In the genomic region with DNA sequence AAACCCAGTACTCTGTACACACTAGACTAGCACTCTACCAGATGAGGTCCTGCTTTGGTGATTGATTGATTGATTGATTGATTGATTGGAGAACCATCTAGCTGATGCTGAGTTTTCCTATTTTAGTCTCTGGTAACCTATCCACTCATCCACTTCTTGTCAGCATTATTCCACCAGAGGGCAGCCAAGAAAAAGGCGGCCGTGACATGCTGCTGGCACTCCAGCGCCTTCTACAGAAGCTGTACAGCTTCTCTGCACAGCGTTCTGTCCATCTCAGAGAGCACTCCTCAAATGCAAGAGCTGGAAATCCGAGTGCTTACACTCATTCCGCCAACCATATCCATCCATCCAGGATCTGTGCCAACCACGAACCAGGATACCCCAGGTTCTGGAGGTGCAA, we compare ENCODE assay signal across 8 mouse cellular contexts. TPM values are rescaled to one million over a fixed set of nuclear protein-coding genes. Genes with fewer than 3 reads are reported as not detected.
A peak's percentile ranks its signal among the peaks of the same experiment; 100 is the strongest.
DNase-seq lines count a peak whose midpoint lies in the region; TF ChIP-seq lines count a peak whose summit lies in the region.

No protein-coding gene starts in this region.

- peak; percentile 63 to 75 for DNase-seq in heart, adult 18-20 months
- DNase-seq in heart, embryonic 10.5 days (ENCODE audit: low spot score), result no peak
- peak; percentile 58 for DNase-seq in embryo, embryonic 10 days (ENCODE audit: low spot score)
- peak; percentile 58 to 60 for DNase-seq in heart, adult 2 months
- peak; percentile 72 for DNase-seq in kidney, adult 9 months
- peak; percentile 40 for DNase-seq in limb, embryonic 10.5 days (ENCODE audit: low spot score)
- peak; percentile 35 for DNase-seq in neural tube, embryonic 10.5 days (ENCODE audit: extremely low spot score, low spot score)
- peak; percentile 46 for DNase-seq in thymus, adult 2 months

- H3K36me3 ChIP-seq in heart, embryonic 10.5 days, result peaks cover 14% of the 10 kb centered on the region; the same call in 1 of the 2 replicates
- H3K36me3 ChIP-seq in heart, adult 2 months (ENCODE audit: control insufficient read depth, insufficient read depth, low read length), result no peaks in the 10 kb centered on the region
- 0 out of 2 replicates have a peak, but pooled peaks cover 6% of the 10 kb centered on the region for H3K36me3 ChIP-seq in limb, embryonic 10.5 days
- no peaks in the 10 kb centered on the region for H3K36me3 ChIP-seq in thymus, adult 2 months (ENCODE audit: control insufficient read depth, insufficient read depth, low read length)

- peak; percentile 74 for TF ChIP-seq CTCF in heart, adult 2 months (IDR thresholded peaks at IDR 0.05)
- no peak for TF ChIP-seq CTCF in thymus, adult 2 months (IDR thresholded peaks at IDR 0.05; ENCODE audit: borderline replicate concordance, control insufficient read depth, extremely low read depth, insufficient read depth, low read length, poor library complexity)

- no peak overlapping the region for H3K9ac ChIP-seq in heart, adult 2 months (ENCODE audit: low read depth, low read length)

- no peak for TF ChIP-seq POLR2A in heart, adult 2 months (IDR thresholded peaks at IDR 0.05; ENCODE audit: insufficient read depth, low read depth, low read length)
- no peak for TF ChIP-seq POLR2A in thymus, adult 2 months (IDR thresholded peaks at IDR 0.05; ENCODE audit: control insufficient read depth, extremely low read depth, insufficient read depth, low read length, poor library complexity)

- no peaks in the 10 kb centered on the region; the same call in 1 of the 2 replicates for H3K9me3 ChIP-seq in heart, embryonic 10.5 days
- H3K9me3 ChIP-seq in limb, embryonic 10.5 days (replicated peaks), result no peaks in the 10 kb centered on the region

- no peak overlapping the region for H3K27ac ChIP-seq in heart, embryonic 10.5 days
- no peak overlapping the region for H3K27ac ChIP-seq in heart, adult 2 months
- no peak overlapping the region for H3K27ac ChIP-seq in limb, embryonic 10.5 days
- no peak overlapping the region for H3K27ac ChIP-seq in thymus, adult 2 months (ENCODE audit: control insufficient read depth, insufficient read depth, low read length)

- H3K4me3 ChIP-seq in heart, embryonic 10.5 days, result no peak overlapping the region
- no peak overlapping the region for H3K4me3 ChIP-seq in heart, adult 2 months
- H3K4me3 ChIP-seq in limb, embryonic 10.5 days, result no peak overlapping the region
- H3K4me3 ChIP-seq in thymus, adult 2 months (ENCODE audit: control insufficient read depth, insufficient read depth, low read length), result no peak overlapping the region

- 31% methylated on average over 7 of the region's 7 CpGs for WGBS in heart, embryonic 10.5 days
- WGBS in heart, adult 2 months, result 19% methylated on average over 7 of the region's 7 CpGs
- 43% methylated on average over 7 of the region's 7 CpGs for WGBS in limb, embryonic 10.5 days
- WGBS in thymus, adult 2 months, result 36% methylated on average over 7 of the region's 7 CpGs

- no peaks in the 10 kb centered on the region; the same call in 1 of the 2 replicates for H3K4me1 ChIP-seq in heart, embryonic 10.5 days
- H3K4me1 ChIP-seq in heart, adult 2 months (ENCODE audit: control insufficient read depth, insufficient read depth, low read length), result peaks cover 4% of the 10 kb centered on the region
- H3K4me1 ChIP-seq in limb, embryonic 10.5 days, result no peaks in the 10 kb centered on the region
- peaks cover 4% of the 10 kb centered on the region; the same call in 1 of the 2 replicates for H3K4me1 ChIP-seq in thymus, adult 2 months (replicated peaks; ENCODE audit: control insufficient read depth, insufficient read depth, low read length)

- no peaks in the 10 kb centered on the region for H3K27me3 ChIP-seq in heart, embryonic 10.5 days (ENCODE audit: insufficient read depth, poor library complexity, severe bottlenecking)
- H3K27me3 ChIP-seq in heart, adult 2 months (ENCODE audit: control insufficient read depth, insufficient read depth, low read length), result no peaks in the 10 kb centered on the region
- H3K27me3 ChIP-seq in limb, embryonic 10.5 days (ENCODE audit: low read depth, poor library complexity, severe bottlenecking), result no peaks in the 10 kb centered on the region
- no peaks in the 10 kb centered on the region for H3K27me3 ChIP-seq in thymus, adult 2 months (ENCODE audit: control insufficient read depth, insufficient read depth, low read length)

- peaks cover 2% of the 10 kb centered on the region for H3K79me2 ChIP-seq in heart, adult 2 months (replicated peaks; ENCODE audit: control insufficient read depth, insufficient read depth, low read length)

- no peak for TF ChIP-seq EP300 in heart, adult 2 months (IDR thresholded peaks at IDR 0.05; ENCODE audit: insufficient read depth, low read depth, low read length)

- intact Hi-C loops in heart, adult 2 months (cut with DNase I), result loop anchor here (1.0 kb wide), 1 partner anchor 88 kb away; no protein-coding TSS in a partner anchor

RNA-seq across cellular contexts. Expression of a gene that starts 5.8 kb away (rescaled TPM):
- total RNA-seq in heart, adult 18-20 months (2021), result 10 to 100 TPM; 12.1 to 13.5 TPM
- 57.9 and 59.5 TPM in 2 replicates for polyA plus RNA-seq in heart, embryonic 10.5 days (2016; fragmentation: Nextera tagmentation; extraction: Ambion mirVana)
- 10 to 100 TPM; 12.4 to 15.5 TPM for total RNA-seq in heart, adult 2 months (2021)
- polyA plus RNA-seq in heart, adult 2 months (2012; rRNA removed), result 18.5 and 36.0 TPM in 2 replicates
- 35.1 and 35.9 TPM in 2 replicates for polyA plus RNA-seq in limb, embryonic 10.5 days (2016; fragmentation: Nextera tagmentation; extraction: Ambion mirVana)
- 35.1 and 42.2 TPM in 2 replicates for polyA plus RNA-seq in thymus, adult 2 months (2012; rRNA removed)
